Mouse (Mus musculus): ENCODE results near the gene Nxf1. TPM values are rescaled to one million over a fixed set of nuclear protein-coding genes. Genes with fewer than 3 reads are reported as not detected.

Nxf1 gene
- polyA plus RNA-seq, 2 experiments = 168 to 263 TPM

DNA sequence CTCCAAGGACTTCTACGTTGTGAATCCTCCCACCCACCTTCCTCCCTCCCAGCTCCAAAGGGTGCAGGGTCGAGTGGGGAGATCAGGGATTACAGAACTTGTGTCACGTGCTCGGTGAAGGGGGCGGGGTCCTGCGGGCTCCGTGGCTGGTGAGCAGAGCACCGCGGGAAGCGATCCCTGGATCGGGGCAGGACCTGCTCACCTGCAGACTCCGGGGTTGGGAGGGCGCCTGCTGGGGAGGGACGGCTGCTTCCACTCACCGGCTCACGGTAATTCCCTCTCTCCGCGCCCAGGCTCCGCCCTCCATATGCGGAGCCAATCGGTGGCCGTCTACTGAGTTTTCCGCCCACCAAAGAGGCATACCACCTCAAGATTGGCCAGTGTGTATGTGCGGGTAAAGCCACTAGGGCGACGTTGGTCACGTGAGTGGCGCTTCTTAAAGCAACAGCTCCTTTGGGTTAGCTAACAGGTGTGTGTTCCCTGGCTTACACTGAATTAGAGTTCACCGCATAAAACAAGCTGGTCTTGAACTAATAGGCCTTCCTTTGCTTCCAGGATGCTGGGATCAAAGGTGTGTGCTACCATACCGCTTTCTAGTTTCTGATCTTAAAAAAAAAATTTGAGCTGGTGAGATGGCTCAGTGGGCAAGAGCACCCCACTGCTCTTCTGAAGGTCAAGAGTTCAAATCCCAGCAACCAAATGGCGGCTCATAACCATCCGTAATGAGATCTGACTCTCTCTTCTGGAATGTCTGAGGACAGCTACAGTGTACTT, 29.3 kb downstream of the Nxf1 start, which contains the start of gene Taf6l:
Taf6l (minus strand) TSS at position 410 of the 774 bp plus-strand sequence.
- Histone ChIP-seq H3K4me1 (ENCODE audit: control insufficient read depth, insufficient read depth, low read length) (0 out of 2 replicates have a peak, but pooled peaks cover 5% of the 10 kb centered on the region), H3K27me3 (ENCODE audit: control insufficient read depth, insufficient read depth, low read length) (no peaks in the 10 kb centered on the region), H3K4me2 (replicated peaks; ENCODE audit: low read depth, low read length, severe bottlenecking) (peak within 1 kb of the TSS; percentile 48), H3K36me3 (ENCODE audit: control insufficient read depth, insufficient read depth, low read length) (peaks cover 24% of the 10 kb centered on the region), H3K4me3 (replicated peaks; ENCODE audit: low read length) (peak within 1 kb of the TSS; percentile 76), H3K9ac (ENCODE audit: low read depth, low read length, severe bottlenecking) (peak within 1 kb of the TSS; percentile 67), H3K9me3 (ENCODE audit: control insufficient read depth, low read length) (no peaks in the 10 kb centered on the region), H3K27ac (replicated peaks; ENCODE audit: low read depth, low read length) (peak within 1 kb of the TSS; percentile 79)
- peak; percentile 13; the same call in 1 of the 2 replicates for TF ChIP-seq POLR2A (IDR thresholded peaks at IDR 0.05; ENCODE audit: borderline replicate concordance, extremely low read depth, insufficient read depth, insufficient read length)
- under 1% methylated on average over 32 of the region's 32 CpGs for WGBS
- DNase-seq (ENCODE audit: low spot score) (peak; percentile 97), ATAC-seq (ENCODE audit: low FRiP score, low read depth) (peak; percentile 100)

- TF ChIP-seq POLR2A (IDR thresholded peaks at IDR 0.05; ENCODE audit: borderline replicate concordance, extremely low read depth, insufficient read depth, insufficient read length) = no peak
- H3K4me1 ChIP-seq (ENCODE audit: control insufficient read depth, insufficient read depth, low read length) = 0 out of 2 replicates have a peak, but pooled peaks cover 5% of the 10 kb centered on the region
- peaks cover 21% of the 10 kb centered on the region for H3K36me3 ChIP-seq (ENCODE audit: control insufficient read depth, insufficient read depth, low read length)
- WGBS = 27% methylated on average over 3 of the region's 3 CpGs
- H3K9me3 ChIP-seq (ENCODE audit: control insufficient read depth, low read length) = no peaks in the 10 kb centered on the region
- DNase-seq (ENCODE audit: low spot score) (no peak), ATAC-seq (ENCODE audit: low FRiP score, low read depth) (no peak)
- no peak overlapping the region for H3K9ac ChIP-seq (ENCODE audit: low read depth, low read length, severe bottlenecking)
- H3K27me3 ChIP-seq (ENCODE audit: control insufficient read depth, insufficient read depth, low read length) = no peaks in the 10 kb centered on the region
- no peak overlapping the region for H3K27ac ChIP-seq (replicated peaks; ENCODE audit: low read depth, low read length)
- H3K4me3 ChIP-seq (replicated peaks; ENCODE audit: low read length) = no peak overlapping the region
- no peak overlapping the region for H3K4me2 ChIP-seq (replicated peaks; ENCODE audit: low read depth, low read length, severe bottlenecking)
These were observed 31.6 kb downstream of the Nxf1 start for GRCm38 (mm10) chr19:8788521-8788920.

- Histone ChIP-seq H3K27me3 (ENCODE audit: control insufficient read depth, insufficient read depth, low read length) (no peaks in the 10 kb centered on the region), H3K4me1 (ENCODE audit: control insufficient read depth, insufficient read depth, low read length) (0 out of 2 replicates have a peak, but pooled peaks cover 5% of the 10 kb centered on the region), H3K4me2 (replicated peaks; ENCODE audit: low read depth, low read length, severe bottlenecking) (no peak overlapping the region), H3K9ac (ENCODE audit: low read depth, low read length, severe bottlenecking) (no peak overlapping the region), H3K9me3 (ENCODE audit: control insufficient read depth, low read length) (no peaks in the 10 kb centered on the region), H3K4me3 (replicated peaks; ENCODE audit: low read length) (no peak overlapping the region), H3K27ac (replicated peaks; ENCODE audit: low read depth, low read length) (no peak overlapping the region), H3K36me3 (ENCODE audit: control insufficient read depth, insufficient read depth, low read length) (peaks cover 23% of the 10 kb centered on the region)
- DNase-seq (ENCODE audit: low spot score) (no peak), ATAC-seq (ENCODE audit: low FRiP score, low read depth) (no peak)
- no peak for TF ChIP-seq POLR2A (IDR thresholded peaks at IDR 0.05; ENCODE audit: borderline replicate concordance, extremely low read depth, insufficient read depth, insufficient read length)
- 62% methylated on average over 1 of the region's 1 CpGs for WGBS
These were observed 32.3 kb downstream of the Nxf1 start for GRCm38 (mm10) chr19:8789171-8789570.

DNA sequence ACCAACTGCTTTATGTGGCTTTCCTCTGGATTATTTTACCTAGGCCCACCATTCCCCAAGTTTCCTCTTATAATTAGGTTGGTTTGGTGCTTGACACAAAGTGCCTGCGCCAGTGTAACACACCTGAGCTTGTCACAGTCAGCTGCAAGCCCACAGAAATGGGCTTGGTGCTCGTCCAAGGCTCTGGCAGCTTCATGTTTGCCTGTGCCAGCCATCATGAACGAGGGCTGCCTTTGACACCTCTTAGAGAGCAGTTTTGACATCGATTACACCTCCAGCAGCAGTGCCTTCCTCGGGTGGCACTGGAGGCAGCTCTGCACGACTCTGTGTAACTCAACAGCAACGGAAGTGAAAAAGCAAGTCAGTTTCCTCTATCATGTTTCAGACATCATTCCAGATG, 33.3 kb downstream of the Nxf1 start:
- 82% methylated on average over 7 of the region's 7 CpGs for WGBS

DNA sequence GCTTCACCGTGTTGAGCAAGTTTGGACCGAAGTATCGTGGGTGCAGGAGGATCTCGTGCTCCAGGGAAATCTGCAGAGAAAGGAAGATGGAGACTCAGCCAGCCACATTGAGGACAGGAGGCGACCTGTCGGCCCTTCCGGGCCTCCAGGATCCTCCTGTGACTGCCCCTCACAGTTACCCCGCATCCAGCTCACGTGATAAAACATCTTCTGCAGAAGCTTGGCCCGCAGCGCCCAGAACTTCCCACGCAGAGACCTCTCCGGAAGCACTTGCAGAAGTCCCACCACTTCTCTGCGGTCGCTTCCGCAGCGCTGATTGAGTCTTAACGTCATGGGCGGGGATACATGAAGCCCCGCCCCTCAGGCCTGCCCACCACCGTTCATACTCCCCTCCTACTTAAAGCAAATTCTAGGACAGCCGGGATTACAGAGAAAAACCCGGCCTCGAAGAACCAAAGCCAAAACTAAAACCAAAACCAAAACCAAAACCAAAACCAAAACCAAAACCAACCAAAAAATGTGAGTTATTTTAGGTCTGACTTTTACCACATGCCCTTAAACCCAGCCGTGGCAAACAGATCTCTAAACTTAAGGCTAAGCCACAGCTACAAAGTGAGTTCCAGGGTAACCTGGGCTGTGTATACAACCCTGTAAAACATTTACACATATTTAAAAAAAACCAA, 41.5 kb downstream of the Nxf1 start, which contains the start of gene Polr2g:
Polr2g (minus strand) TSS at position 314 of the 683 bp plus-strand sequence.
- ATAC-seq (ENCODE audit: low FRiP score, low read depth) = peak; percentile 75
- no peaks in the 10 kb centered on the region for H3K27me3 ChIP-seq (ENCODE audit: control insufficient read depth, insufficient read depth, low read length)
- H3K27ac ChIP-seq (replicated peaks; ENCODE audit: low read depth, low read length) = peak within 1 kb of the TSS; percentile 53; the same call in 1 of the 2 replicates
- H3K36me3 ChIP-seq (ENCODE audit: control insufficient read depth, insufficient read depth, low read length) = peaks cover 26% of the 10 kb centered on the region
- peak within 1 kb of the TSS; percentile 79 for H3K9ac ChIP-seq (ENCODE audit: low read depth, low read length, severe bottlenecking)
- peak; percentile 46; the same call in 1 of the 2 replicates for TF ChIP-seq POLR2A (IDR thresholded peaks at IDR 0.05; ENCODE audit: borderline replicate concordance, extremely low read depth, insufficient read depth, insufficient read length)
- H3K4me3 ChIP-seq (replicated peaks; ENCODE audit: low read length) = peak within 1 kb of the TSS; percentile 81
- peaks cover 12% of the 10 kb centered on the region for H3K4me1 ChIP-seq (ENCODE audit: control insufficient read depth, insufficient read depth, low read length)
- H3K4me2 ChIP-seq (replicated peaks; ENCODE audit: low read depth, low read length, severe bottlenecking) = peak within 1 kb of the TSS; percentile 57
- WGBS = under 1% methylated on average over 25 of the region's 25 CpGs
- no peaks in the 10 kb centered on the region for H3K9me3 ChIP-seq (ENCODE audit: control insufficient read depth, low read length)
- DNase-seq (ENCODE audit: low spot score) = peak; percentile 96

More for the DNA sequence above, 33.3 kb downstream of the Nxf1 start:
- 0 out of 2 replicates have a peak, but pooled peaks cover 4% of the 10 kb centered on the region for H3K4me1 ChIP-seq (ENCODE audit: control insufficient read depth, insufficient read depth, low read length)
- no peaks in the 10 kb centered on the region for H3K27me3 ChIP-seq (ENCODE audit: control insufficient read depth, insufficient read depth, low read length)
- TF ChIP-seq POLR2A (IDR thresholded peaks at IDR 0.05; ENCODE audit: borderline replicate concordance, extremely low read depth, insufficient read depth, insufficient read length) = no peak
- H3K27ac ChIP-seq (replicated peaks; ENCODE audit: low read depth, low read length) = no peak overlapping the region
- H3K36me3 ChIP-seq (ENCODE audit: control insufficient read depth, insufficient read depth, low read length) = peaks cover 33% of the 10 kb centered on the region
- H3K4me3 ChIP-seq (replicated peaks; ENCODE audit: low read length) = no peak overlapping the region
- H3K9me3 ChIP-seq (ENCODE audit: control insufficient read depth, low read length) = no peaks in the 10 kb centered on the region
- no peak overlapping the region for H3K9ac ChIP-seq (ENCODE audit: low read depth, low read length, severe bottlenecking)
- no peak overlapping the region for H3K4me2 ChIP-seq (replicated peaks; ENCODE audit: low read depth, low read length, severe bottlenecking)
- DNase-seq (ENCODE audit: low spot score) (no peak), ATAC-seq (ENCODE audit: low FRiP score, low read depth) (no peak)
